In the genomic region with DNA sequence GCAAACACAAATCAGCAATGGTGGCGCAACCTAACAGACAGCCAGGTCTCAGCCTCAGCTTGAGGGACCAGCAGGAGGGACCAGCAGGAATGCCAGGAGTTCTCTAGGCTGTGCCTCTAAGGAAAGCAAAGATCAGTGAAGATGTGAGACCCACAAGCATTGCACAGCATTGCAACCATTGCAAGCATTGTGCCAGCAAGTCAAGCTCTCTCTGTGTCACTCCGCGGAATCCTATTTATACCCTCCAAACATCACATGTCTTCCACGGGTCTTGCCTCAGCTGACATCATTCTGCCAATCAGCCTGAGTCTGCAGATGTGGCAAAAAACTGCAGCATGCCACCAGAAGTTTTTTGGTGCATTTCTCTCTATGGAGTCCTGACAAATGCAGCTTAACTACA, we compare ENCODE assay signal across 30 mouse cellular contexts.
"Had no signal": no experiment of that assay in that cellular context is flagged by ENCODE, and none has a peak within 500 bp of the region (broad histone marks: within the 10 kb centered on the region; RNA-seq: fewer than 3 reads in every experiment).

No protein-coding gene starts in this region.

- H3K9ac ChIP-seq: limb, embryonic 12.5 days; limb, embryonic 13.5 days; limb, embryonic 15.5 days; liver, embryonic 12.5 days; liver, embryonic 13.5 days; liver, embryonic 14.5 days; liver, embryonic 15.5 days; liver, postnatal 0 days; lung, embryonic 14.5 days; lung, embryonic 15.5 days; midbrain, embryonic 12.5 days; midbrain, embryonic 13.5 days; midbrain, embryonic 15.5 days had no signal

- H3K36me3 ChIP-seq: limb, embryonic 15.5 days; liver, embryonic 12.5 days; liver, embryonic 13.5 days; liver, embryonic 15.5 days; lung, embryonic 15.5 days; midbrain, embryonic 10.5 days; midbrain, embryonic 12.5 days; midbrain, embryonic 13.5 days; midbrain, embryonic 15.5 days had no signal

- H3K27me3 ChIP-seq: limb, embryonic 12.5 days; limb, embryonic 13.5 days; liver, embryonic 13.5 days; liver, embryonic 15.5 days; lung, embryonic 15.5 days; midbrain, embryonic 12.5 days; midbrain, embryonic 13.5 days; midbrain, embryonic 15.5 days had no signal

- H3K4me1 ChIP-seq: liver, embryonic 12.5 days; liver, embryonic 13.5 days; liver, embryonic 15.5 days; megakaryocyte, embryonic 14.5 days had no signal

- DNase-seq: left cerebral cortex, postnatal 4 days; liver; liver, embryonic 13.5 days; liver, postnatal 0 days; lung, adult 18-20 months; lung, adult 2 months; lung, embryonic 14.5 days; lung, postnatal 10 days; lung, postnatal 14 days; lung, postnatal 36 days; lung, postnatal 4 days; midbrain, embryonic 14.5 days had no signal

- H3K4me3 ChIP-seq: limb, embryonic 10.5 days; limb, embryonic 12.5 days; limb, embryonic 13.5 days; limb, embryonic 15.5 days; liver, embryonic 12.5 days; liver, embryonic 13.5 days; liver, embryonic 15.5 days; lung, embryonic 15.5 days; megakaryocyte, embryonic 14.5 days; midbrain, embryonic 10.5 days; midbrain, embryonic 12.5 days; midbrain, embryonic 13.5 days; midbrain, embryonic 15.5 days had no signal

- ATAC-seq: liver, embryonic 12.5 days; liver, postnatal 0 days; lung, postnatal 0 days; midbrain, embryonic 13.5 days; midbrain, embryonic 15.5 days; midbrain, embryonic 16.5 days had no signal

- H3K9me3 ChIP-seq: limb, embryonic 10.5 days; limb, embryonic 12.5 days; limb, embryonic 13.5 days; limb, embryonic 15.5 days; liver, embryonic 12.5 days; liver, embryonic 13.5 days; liver, embryonic 15.5 days; lung, embryonic 15.5 days; midbrain, embryonic 10.5 days; midbrain, embryonic 12.5 days; midbrain, embryonic 13.5 days; midbrain, embryonic 15.5 days had no signal

- H3K4me2 ChIP-seq: limb, embryonic 12.5 days; limb, embryonic 13.5 days; limb, embryonic 15.5 days; liver, embryonic 11.5 days; liver, embryonic 12.5 days; liver, embryonic 13.5 days; liver, embryonic 15.5 days; lung, embryonic 14.5 days; lung, embryonic 15.5 days; midbrain, embryonic 11.5 days; midbrain, embryonic 12.5 days; midbrain, embryonic 13.5 days; midbrain, embryonic 15.5 days had no signal

- H3K27ac ChIP-seq: limb, embryonic 10.5 days; limb, embryonic 13.5 days; limb, embryonic 15.5 days; liver, embryonic 12.5 days; liver, embryonic 13.5 days; liver, embryonic 14.5 days; liver, embryonic 15.5 days; lung, embryonic 15.5 days; macrophage; midbrain, embryonic 10.5 days; midbrain, embryonic 12.5 days; midbrain, embryonic 13.5 days; midbrain, embryonic 15.5 days had no signal
